Mouse (Mus musculus): ENCODE results near the gene Nme6.

- TF ChIP-seq CTCF (IDR thresholded peaks at IDR 0.05; ENCODE audit: borderline replicate concordance, extremely low read depth, insufficient read depth, insufficient read length) (no peak), POLR2A (IDR thresholded peaks at IDR 0.05; ENCODE audit: borderline replicate concordance, extremely low read depth, insufficient read depth, insufficient read length, poor library complexity, severe bottlenecking) (no peak)
These were observed 38.5 kb downstream of the Nme6 start for GRCm38 (mm10) chr9:109870983-109871572.

All from brain, embryonic 14.5 days (tissue).